Mouse (Mus musculus): Measurements from ENCODE around the gene Fgfr2. TPM values are rescaled to one million over a fixed set of nuclear protein-coding genes. Genes with fewer than 3 reads are reported as not detected.
A peak's percentile ranks its signal among the peaks of the same experiment; 100 is the strongest.

The Fgfr2 gene
- 131 and 137 TPM in 2 replicates for polyA plus RNA-seq (2015; fragmentation: Nextera tagmentation; extraction: Ambion mirVana)

DNA sequence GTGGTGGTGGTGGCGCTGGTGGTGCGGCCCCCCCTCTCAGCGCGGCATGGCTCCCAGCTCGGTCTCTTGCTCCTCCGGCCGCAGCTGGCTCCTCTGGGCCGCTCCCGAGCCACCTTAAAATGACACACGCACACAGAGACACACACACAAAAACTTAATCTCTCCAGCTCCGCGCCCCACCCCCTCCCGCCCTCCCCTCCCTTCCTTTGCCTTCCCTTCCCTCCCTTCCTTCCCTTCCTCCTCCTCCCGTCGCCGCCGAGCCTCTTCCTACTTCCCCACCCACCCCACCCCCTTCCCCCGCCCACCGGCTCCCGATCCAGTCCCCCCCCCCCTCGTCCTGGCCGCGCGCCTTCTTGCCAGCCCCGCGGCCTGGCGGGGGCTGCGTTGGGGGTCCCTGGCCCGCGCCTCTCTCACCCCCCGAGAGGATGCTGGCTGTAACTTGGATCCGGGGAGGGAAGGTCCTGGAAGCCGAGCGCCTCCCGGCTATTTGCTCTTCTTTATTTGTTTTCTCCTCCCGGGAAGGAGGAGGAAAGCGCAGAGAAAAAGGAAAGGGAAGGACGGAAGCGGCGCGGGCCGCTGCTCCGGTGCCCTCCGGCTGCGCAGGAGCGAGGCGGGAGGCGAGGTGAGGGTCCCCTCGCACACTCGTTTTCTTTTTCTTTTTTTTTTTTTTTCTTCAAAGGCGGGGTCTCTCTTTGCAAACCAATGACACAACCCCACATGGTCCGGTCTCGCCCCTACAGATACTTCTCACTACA is at the start of gene Fgfr2:
Gene Fgfr2, minus strand, starts transcription at position 107 of the 755 bp plus-strand sequence.
- WGBS = under 1% methylated on average over 30 of the region's 53 CpGs
- Histone ChIP-seq H3K4me3 (replicated peaks) (peak within 1 kb of the TSS; percentile 89), H3K36me3 (no peaks in the 10 kb centered on the region), H3K9me3 (replicated peaks) (no peaks in the 10 kb centered on the region), H3K4me1 (peaks cover 25% of the 10 kb centered on the region), H3K27ac (replicated peaks) (peak within 1 kb of the TSS; percentile 98), H3K27me3 (0 out of 2 replicates have a peak, but pooled peaks cover 3% of the 10 kb centered on the region), H3K9ac (peak within 1 kb of the TSS; percentile 95), H3K4me2 (replicated peaks) (peak within 1 kb of the TSS; percentile 91)
- ATAC-seq (ENCODE audit: insufficient number of reproducible peaks, low FRiP score, low TSS enrichment, low read depth) = peak; percentile 68

DNA sequence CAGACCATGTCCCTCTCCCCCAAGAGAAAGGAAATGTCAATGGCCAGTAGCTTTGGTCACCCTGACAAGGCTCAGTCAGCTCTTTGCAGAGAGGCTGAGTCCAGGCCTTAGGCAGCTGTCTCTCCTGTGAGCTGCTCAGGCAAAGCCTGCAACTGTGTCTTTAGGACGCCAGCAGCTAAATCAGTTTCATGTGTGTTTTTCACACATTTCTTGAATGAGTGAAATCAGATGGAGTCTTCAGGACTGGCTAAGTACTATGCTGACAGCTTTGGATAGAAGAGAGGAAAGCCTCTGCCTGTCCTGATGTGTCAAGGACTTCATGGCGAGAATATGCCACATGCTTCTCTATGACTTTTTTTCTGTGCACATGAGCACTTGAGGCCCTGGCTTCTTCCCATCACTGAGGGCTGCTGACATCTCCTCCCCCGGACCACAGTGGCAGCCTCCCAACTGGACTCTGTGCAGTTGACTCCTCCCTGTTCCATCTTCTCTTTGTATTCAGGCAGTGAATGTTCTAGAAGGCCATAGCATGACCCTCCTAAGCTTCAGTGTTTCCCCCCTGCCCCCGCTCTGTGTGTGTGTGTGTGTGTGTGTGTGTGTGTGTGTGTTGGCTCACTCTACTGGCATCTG is 48.4 kb upstream of the Fgfr2 start:
- 58% methylated on average over 4 of the region's 4 CpGs for WGBS
- no peaks in the 10 kb centered on the region for H3K27me3 ChIP-seq
- no peaks in the 10 kb centered on the region for H3K36me3 ChIP-seq
- H3K4me3 ChIP-seq (replicated peaks) = no peak overlapping the region
- peak; percentile 68; the same call in 1 of the 2 replicates for ATAC-seq (ENCODE audit: insufficient number of reproducible peaks, low FRiP score, low TSS enrichment, low read depth)
- H3K9me3 ChIP-seq (replicated peaks) = no peaks in the 10 kb centered on the region
- no peak overlapping the region for H3K9ac ChIP-seq
- no peak overlapping the region for H3K4me2 ChIP-seq (replicated peaks)
- peaks cover 16% of the 10 kb centered on the region for H3K4me1 ChIP-seq
- H3K27ac ChIP-seq (replicated peaks) = peak overlapping the region; percentile 44

DNA sequence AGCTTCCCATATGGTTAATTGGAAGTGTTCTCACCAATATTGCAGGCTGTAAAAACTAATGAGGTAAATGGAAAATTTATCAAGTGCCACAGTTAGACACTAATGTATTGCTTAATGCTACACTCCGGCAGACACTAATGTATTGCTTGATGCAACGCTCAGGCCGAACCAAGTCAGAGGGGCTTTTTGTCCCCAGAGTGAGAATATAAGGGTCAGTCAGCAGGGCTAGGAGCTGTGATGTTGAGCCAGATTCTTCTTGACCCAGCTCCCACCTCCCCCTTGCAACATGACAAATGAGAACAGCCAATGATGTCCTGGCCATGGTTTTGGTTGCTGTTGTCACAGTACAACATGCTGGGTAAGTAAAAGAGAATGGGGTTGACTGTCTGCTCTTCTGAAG is 45.8 kb upstream of the Fgfr2 start:
- no peak for ATAC-seq (ENCODE audit: insufficient number of reproducible peaks, low FRiP score, low TSS enrichment, low read depth)
- no peaks in the 10 kb centered on the region for H3K9me3 ChIP-seq (replicated peaks)
- H3K4me2 ChIP-seq (replicated peaks) = no peak overlapping the region
- H3K27me3 ChIP-seq = no peaks in the 10 kb centered on the region
- 93% methylated on average over 3 of the region's 3 CpGs for WGBS
- H3K9ac ChIP-seq = no peak overlapping the region
- no peaks in the 10 kb centered on the region for H3K36me3 ChIP-seq
- no peak overlapping the region for H3K4me3 ChIP-seq (replicated peaks)
- H3K4me1 ChIP-seq = 0 out of 2 replicates have a peak, but pooled peaks cover 10% of the 10 kb centered on the region
- no peak overlapping the region for H3K27ac ChIP-seq (replicated peaks)

DNA sequence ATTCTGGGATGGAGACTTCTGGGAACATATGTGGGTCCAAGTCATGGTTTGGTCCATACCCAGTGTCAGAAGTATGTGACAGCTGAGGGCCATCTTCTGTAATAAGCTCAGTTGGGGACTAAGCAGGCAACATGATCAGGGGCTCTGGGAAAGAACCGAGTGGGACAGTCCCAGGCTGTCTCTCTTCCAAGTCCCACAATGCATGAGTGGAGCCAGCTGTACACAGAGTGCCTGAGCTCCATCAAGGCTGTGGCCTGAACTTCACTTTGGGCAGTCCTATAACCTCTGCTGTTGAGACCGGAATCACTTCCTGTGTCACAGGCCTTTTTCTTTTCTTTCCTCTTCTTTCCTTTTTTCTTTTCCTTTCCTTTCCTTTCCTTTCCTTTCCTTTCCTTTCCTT is 44.8 kb upstream of the Fgfr2 start:
- Histone ChIP-seq H3K27ac (replicated peaks) (no peak overlapping the region), H3K36me3 (no peaks in the 10 kb centered on the region), H3K27me3 (no peaks in the 10 kb centered on the region), H3K9me3 (replicated peaks) (no peaks in the 10 kb centered on the region), H3K4me3 (replicated peaks) (no peak overlapping the region), H3K4me2 (replicated peaks) (no peak overlapping the region), H3K4me1 (0 out of 2 replicates have a peak, but pooled peaks cover 10% of the 10 kb centered on the region), H3K9ac (no peak overlapping the region)
- ATAC-seq (ENCODE audit: insufficient number of reproducible peaks, low FRiP score, low TSS enrichment, low read depth) = no peak
- WGBS = 81% methylated on average over 2 of the region's 2 CpGs

DNA sequence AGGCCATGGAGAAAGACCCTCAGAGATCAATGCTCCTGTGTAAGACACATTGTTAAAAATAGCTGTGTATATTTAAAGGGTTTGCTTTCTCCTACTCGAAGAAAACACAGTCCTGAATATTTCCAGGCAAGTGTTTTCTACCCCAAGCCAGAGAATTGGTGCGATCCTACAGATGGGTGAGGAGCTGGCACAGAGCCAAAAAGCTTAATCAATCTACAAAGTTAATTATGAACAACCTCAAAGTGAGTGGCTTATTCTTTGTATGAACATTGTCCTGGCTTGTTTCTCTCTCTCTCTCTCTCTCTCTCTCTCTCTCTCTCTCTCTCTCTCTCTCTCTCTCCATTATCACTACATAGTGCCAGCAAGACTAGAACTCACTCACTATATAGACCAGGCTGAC is 41.6 kb upstream of the Fgfr2 start:
- Histone ChIP-seq H3K9ac (no peak overlapping the region), H3K36me3 (no peaks in the 10 kb centered on the region), H3K27ac (replicated peaks) (no peak overlapping the region), H3K9me3 (replicated peaks) (no peaks in the 10 kb centered on the region), H3K4me2 (replicated peaks) (no peak overlapping the region), H3K27me3 (no peaks in the 10 kb centered on the region), H3K4me1 (peaks cover 9% of the 10 kb centered on the region; the same call in 1 of the 2 replicates), H3K4me3 (replicated peaks) (no peak overlapping the region)
- 40% methylated on average over 2 of the region's 2 CpGs for WGBS
- no peak for ATAC-seq (ENCODE audit: insufficient number of reproducible peaks, low FRiP score, low TSS enrichment, low read depth)

DNA sequence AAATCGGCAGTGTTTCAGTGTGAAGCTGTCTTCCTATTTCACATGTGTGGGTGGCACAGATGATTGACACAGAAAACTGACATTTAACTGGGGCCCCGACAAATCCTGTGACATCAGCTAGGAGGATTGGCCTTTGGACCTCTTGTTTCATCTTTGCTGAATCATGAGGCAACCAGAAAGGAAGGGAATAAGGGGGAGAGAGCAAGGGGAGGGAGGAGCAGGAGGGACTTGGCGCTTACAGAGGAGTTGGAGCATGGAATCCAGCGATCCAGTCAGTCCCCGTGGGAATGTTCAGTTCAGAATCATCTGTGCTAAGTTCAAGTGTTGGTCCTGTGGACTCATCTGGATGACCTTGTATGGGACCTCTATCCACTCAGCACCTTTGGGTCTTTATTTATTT is 39.9 kb upstream of the Fgfr2 start:
- peaks cover 9% of the 10 kb centered on the region; the same call in 1 of the 2 replicates for H3K4me1 ChIP-seq
- no peak overlapping the region for H3K4me3 ChIP-seq (replicated peaks)
- H3K36me3 ChIP-seq = no peaks in the 10 kb centered on the region
- H3K27ac ChIP-seq (replicated peaks) = no peak overlapping the region
- WGBS = 50% methylated on average over 5 of the region's 5 CpGs
- no peak for ATAC-seq (ENCODE audit: insufficient number of reproducible peaks, low FRiP score, low TSS enrichment, low read depth)
- no peak overlapping the region for H3K4me2 ChIP-seq (replicated peaks)
- H3K27me3 ChIP-seq = no peaks in the 10 kb centered on the region
- H3K9ac ChIP-seq = no peak overlapping the region
- H3K9me3 ChIP-seq (replicated peaks) = no peaks in the 10 kb centered on the region

DNA sequence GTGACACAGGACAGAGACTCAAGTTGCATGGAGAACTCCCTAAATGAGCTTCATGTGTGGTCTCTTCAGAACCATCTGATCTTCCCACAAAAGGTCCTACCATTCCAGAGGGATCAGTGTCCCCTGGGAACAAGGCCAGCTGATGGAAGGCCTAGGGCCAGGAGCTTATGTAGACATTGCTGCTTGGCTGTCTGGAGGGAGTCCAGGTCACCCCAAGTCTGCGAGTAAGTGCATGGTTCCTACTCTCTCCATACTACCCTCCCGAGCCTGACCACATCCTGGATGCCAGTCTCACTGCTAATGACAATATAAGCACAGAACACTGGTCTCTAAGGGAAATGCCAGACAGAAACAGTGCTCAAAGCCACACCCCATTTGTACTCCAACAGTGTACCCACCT is 39.0 kb upstream of the Fgfr2 start:
- no peak overlapping the region; the same call in 1 of the 2 replicates for H3K27ac ChIP-seq (replicated peaks)
- WGBS = 46% methylated on average over 2 of the region's 2 CpGs
- ATAC-seq (ENCODE audit: insufficient number of reproducible peaks, low FRiP score, low TSS enrichment, low read depth) = 0 out of 2 replicates have a peak, but pooled peaks have one; percentile 29

DNA sequence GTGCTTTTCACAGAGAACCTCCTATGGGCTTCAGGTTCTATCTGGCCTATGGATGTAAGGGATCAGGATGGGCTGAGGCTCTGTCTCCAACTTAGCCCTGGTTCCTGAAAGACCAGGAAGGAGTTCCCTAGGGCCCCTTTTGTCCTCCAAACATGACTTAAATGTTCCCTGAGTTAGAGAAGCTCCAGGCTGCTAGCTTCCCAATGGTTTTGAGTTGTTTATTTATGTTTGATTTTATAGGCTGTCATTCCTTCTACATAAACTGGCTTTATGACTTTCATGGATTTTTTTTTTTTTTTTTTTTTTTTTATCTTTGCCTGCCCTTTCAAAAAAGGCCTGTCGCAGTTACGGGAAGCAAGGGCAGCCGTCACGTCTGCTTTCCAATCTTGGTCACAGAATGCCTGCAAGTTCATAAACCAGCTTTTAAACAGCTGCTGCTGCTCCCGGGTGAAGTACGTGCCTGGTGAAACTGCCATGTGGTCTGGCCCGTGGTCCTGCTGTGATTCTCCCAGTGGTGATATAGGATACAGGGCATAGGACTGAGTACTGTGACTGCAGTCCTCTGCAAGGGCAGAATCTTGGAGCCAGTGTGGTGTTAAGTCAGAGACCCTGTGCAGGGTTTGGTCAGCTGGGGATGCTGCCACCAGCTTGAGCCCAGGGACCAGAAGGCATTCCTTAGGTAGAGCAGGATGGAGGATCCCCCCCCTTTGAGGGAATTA is 38.4 kb upstream of the Fgfr2 start:
- Histone ChIP-seq H3K4me2 (replicated peaks) (no peak overlapping the region), H3K27ac (replicated peaks) (no peak overlapping the region; the same call in 1 of the 2 replicates), H3K9me3 (replicated peaks) (no peaks in the 10 kb centered on the region), H3K36me3 (no peaks in the 10 kb centered on the region), H3K27me3 (no peaks in the 10 kb centered on the region), H3K9ac (no peak overlapping the region), H3K4me3 (replicated peaks) (no peak overlapping the region), H3K4me1 (peaks cover 9% of the 10 kb centered on the region; the same call in 1 of the 2 replicates)
- WGBS = 41% methylated on average over 7 of the region's 7 CpGs
- 0 out of 2 replicates have a peak, but pooled peaks have one; percentile 51 for ATAC-seq (ENCODE audit: insufficient number of reproducible peaks, low FRiP score, low TSS enrichment, low read depth)

More for the DNA sequence above, 39.0 kb upstream of the Fgfr2 start:
- Histone ChIP-seq H3K27me3 (no peaks in the 10 kb centered on the region), H3K9ac (no peak overlapping the region), H3K9me3 (replicated peaks) (no peaks in the 10 kb centered on the region), H3K4me1 (peaks cover 9% of the 10 kb centered on the region; the same call in 1 of the 2 replicates), H3K4me2 (replicated peaks) (no peak overlapping the region), H3K36me3 (no peaks in the 10 kb centered on the region), H3K4me3 (replicated peaks) (no peak overlapping the region)

DNA sequence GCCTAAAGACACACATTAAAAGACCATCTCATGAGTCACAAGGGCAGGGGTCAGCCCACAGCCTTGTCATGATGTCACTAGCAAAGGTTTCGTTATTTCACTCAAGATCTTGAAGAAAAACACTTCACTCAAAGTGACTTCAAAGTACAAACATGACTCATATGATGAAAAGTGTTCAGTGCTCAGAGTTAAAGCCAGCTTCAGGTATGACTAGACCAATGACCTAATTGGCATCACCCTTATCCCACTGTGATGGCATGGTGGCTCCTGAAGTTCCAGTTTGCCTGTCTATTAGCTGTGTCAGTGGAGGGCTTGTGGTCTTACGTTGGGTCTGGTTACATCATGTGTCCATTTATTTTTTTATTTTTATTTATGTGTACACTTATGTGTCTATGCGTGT is 36.4 kb upstream of the Fgfr2 start:
- Histone ChIP-seq H3K4me1 (peaks cover 9% of the 10 kb centered on the region; the same call in 1 of the 2 replicates), H3K27me3 (no peaks in the 10 kb centered on the region), H3K4me3 (replicated peaks) (no peak overlapping the region), H3K9ac (no peak overlapping the region), H3K27ac (replicated peaks) (no peak overlapping the region), H3K36me3 (no peaks in the 10 kb centered on the region), H3K4me2 (replicated peaks) (no peak overlapping the region), H3K9me3 (replicated peaks) (no peaks in the 10 kb centered on the region)
- WGBS = 85% methylated on average over 3 of the region's 3 CpGs
- no peak for ATAC-seq (ENCODE audit: insufficient number of reproducible peaks, low FRiP score, low TSS enrichment, low read depth)

DNA sequence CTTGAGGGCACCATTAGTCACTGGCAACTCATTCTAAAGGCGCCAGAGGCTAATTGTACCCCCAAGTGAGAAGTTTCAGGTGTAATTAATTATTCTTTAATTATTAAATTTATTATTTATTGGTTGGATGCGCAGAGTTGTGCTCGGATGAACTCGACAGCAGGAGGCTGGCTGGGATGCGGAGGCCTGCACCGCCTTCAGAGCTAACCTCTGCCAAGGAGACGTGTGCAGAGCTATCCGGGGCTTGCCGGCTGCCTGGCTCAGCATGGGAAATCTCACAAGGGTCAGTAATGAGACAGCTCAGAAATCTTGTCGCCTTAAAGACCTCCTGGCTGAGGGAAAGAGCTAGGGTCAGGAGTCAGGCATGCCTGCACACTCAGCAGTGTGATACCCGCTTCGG is 32.5 kb upstream of the Fgfr2 start:
- H3K4me1 ChIP-seq = no peaks in the 10 kb centered on the region
- H3K9me3 ChIP-seq (replicated peaks) = no peaks in the 10 kb centered on the region
- no peaks in the 10 kb centered on the region for H3K36me3 ChIP-seq
- no peak overlapping the region for H3K4me2 ChIP-seq (replicated peaks)
- no peak overlapping the region for H3K9ac ChIP-seq
- WGBS = 83% methylated on average over 12 of the region's 12 CpGs
- ATAC-seq (ENCODE audit: insufficient number of reproducible peaks, low FRiP score, low TSS enrichment, low read depth) = no peak
- no peaks in the 10 kb centered on the region for H3K27me3 ChIP-seq
- no peak overlapping the region for H3K4me3 ChIP-seq (replicated peaks)
- no peak overlapping the region for H3K27ac ChIP-seq (replicated peaks)

DNA sequence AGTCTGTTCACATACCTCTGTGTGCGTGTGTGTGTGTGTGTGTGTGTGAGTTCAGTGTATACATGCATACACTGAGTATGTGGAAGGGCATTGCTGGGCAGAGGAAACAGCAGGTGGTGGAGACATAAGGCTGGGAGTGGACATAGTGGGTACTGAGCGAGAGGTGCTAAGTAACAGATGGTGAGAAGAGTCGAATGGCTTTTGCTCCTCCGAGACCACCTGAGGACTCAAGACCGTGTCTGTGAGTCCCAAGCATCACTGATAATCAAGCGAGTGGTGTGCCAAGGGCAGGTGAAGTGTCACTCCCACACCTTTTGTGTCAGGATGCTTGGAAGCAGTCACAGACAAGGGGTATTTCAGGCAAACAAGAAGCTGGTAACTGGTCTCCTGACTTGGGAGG is 31.7 kb upstream of the Fgfr2 start:
- Histone ChIP-seq H3K36me3 (no peaks in the 10 kb centered on the region), H3K9me3 (replicated peaks) (no peaks in the 10 kb centered on the region), H3K4me1 (no peaks in the 10 kb centered on the region), H3K4me3 (replicated peaks) (no peak overlapping the region), H3K4me2 (replicated peaks) (no peak overlapping the region), H3K27ac (replicated peaks) (no peak overlapping the region), H3K27me3 (no peaks in the 10 kb centered on the region), H3K9ac (no peak overlapping the region)
- ATAC-seq (ENCODE audit: insufficient number of reproducible peaks, low FRiP score, low TSS enrichment, low read depth) = no peak
- WGBS = 72% methylated on average over 6 of the region's 6 CpGs

All from embryonic facial prominence, embryonic 15.5 days (tissue).